Mouse (Mus musculus) embryo, embryonic 11.5 days (tissue): ENCODE measurements at regions not wholly inside any gene's neighbourhood (a gene's known extent, or its start where the extent isn't known, plus 50 kb on each side); places are given as distances from the start of the nearest gene placed in this dataset.
A peak's percentile ranks its signal among the peaks of the same experiment; 100 is the strongest.

ENCODE experiments used
- DNase-seq: peaks from one replicate; pipeline ENCODE4 v3.0.0-alpha.2; 2012; ENCODE audit warnings: low read depth, low spot score

GRCm38 (mm10) chr5:46278190-46278589 lies 420.8 kb upstream of the Lcorl start:
- no peak for DNase-seq

- no peak for DNase-seq
These were observed 399.3 kb upstream of the Lcorl start for GRCm38 (mm10) chr5:46256730-46257129.

GRCm38 (mm10) chr5:46253940-46254339 lies 396.5 kb upstream of the Lcorl start:
- DNase-seq: no peak

- no peak for DNase-seq
These were observed 378.1 kb upstream of the Lcorl start for GRCm38 (mm10) chr5:46235364-46236067.

- no peak for DNase-seq
These were observed 375.4 kb upstream of the Lcorl start for GRCm38 (mm10) chr5:46232780-46233179.

GRCm38 (mm10) chr5:46228667-46229066 lies 371.3 kb upstream of the Lcorl start:
- DNase-seq: no peak

GRCm38 (mm10) chr5:46212845-46213468 lies 355.5 kb upstream of the Lcorl start:
- no peak for DNase-seq

- DNase-seq: no peak
These were observed 351.7 kb upstream of the Lcorl start for GRCm38 (mm10) chr5:46209076-46209475.

GRCm38 (mm10) chr5:46203744-46204143 lies 346.3 kb upstream of the Lcorl start:
- no peak for DNase-seq

- DNase-seq: no peak
These were observed 345.0 kb upstream of the Lcorl start for GRCm38 (mm10) chr5:46202457-46202772.

GRCm38 (mm10) chr5:46201639-46202456 lies 344.4 kb upstream of the Lcorl start:
- DNase-seq: no peak

- DNase-seq: no peak
These were observed 329.5 kb upstream of the Lcorl start for GRCm38 (mm10) chr5:46186908-46187307.

GRCm38 (mm10) chr5:46182157-46182556 lies 324.7 kb upstream of the Lcorl start:
- DNase-seq: peak; percentile 4

GRCm38 (mm10) chr5:46172315-46172714 lies 314.9 kb upstream of the Lcorl start:
- DNase-seq: no peak

- DNase-seq: no peak
These were observed 303.4 kb upstream of the Lcorl start for GRCm38 (mm10) chr5:46160774-46161173.

GRCm38 (mm10) chr5:46151973-46152372 lies 294.6 kb upstream of the Lcorl start:
- no peak for DNase-seq

GRCm38 (mm10) chr5:46150825-46151224 lies 293.4 kb upstream of the Lcorl start:
- DNase-seq: peak; percentile 1

GRCm38 (mm10) chr5:46149851-46150615 lies 292.6 kb upstream of the Lcorl start:
- no peak for DNase-seq

- DNase-seq: no peak
These were observed 281.6 kb upstream of the Lcorl start for GRCm38 (mm10) chr5:46139024-46139423.

GRCm38 (mm10) chr5:46137695-46138094 lies 280.3 kb upstream of the Lcorl start:
- no peak for DNase-seq

- no peak for DNase-seq
These were observed 250.6 kb upstream of the Lcorl start for GRCm38 (mm10) chr5:46108020-46108419.

- DNase-seq: no peak
These were observed 245.9 kb upstream of the Lcorl start for GRCm38 (mm10) chr5:46103350-46103749.
